Mouse (Mus musculus) liver, adult 2 months (tissue): ENCODE measurements around the gene Kif3b. TPM values are rescaled to one million over a fixed set of nuclear protein-coding genes. Genes with fewer than 3 reads are reported as not detected.

ENCODE experiments used
- DNase-seq: peaks from one replicate; pipeline ENCODE4 v3.0.0-alpha.2; 2011; ENCODE audit warnings: low read depth, low spot score; ENCODE audit errors: extremely low read depth
- H3K27ac ChIP-seq: fragments of 200-500 bp; replicated peaks from 2 replicates; pipeline ENCODE4 v1.5.1; 2012; ENCODE audit warnings: low read depth, mild to moderate bottlenecking, control low read depth, inconsistent platforms, low read length; ENCODE audit not compliant: insufficient read depth
- H3K27me3 ChIP-seq: fragments of 200-500 bp; 2 replicates; pipeline ENCODE4 v1.6.1; 2012; ENCODE audit warnings: mild to moderate bottlenecking, moderate library complexity, low read length, inconsistent platforms; ENCODE audit not compliant: control insufficient read depth, insufficient read depth
- H3K36me3 ChIP-seq: fragments of 200-500 bp; 2 replicates; pipeline ENCODE4 v1.6.1; 2012; ENCODE audit warnings: low read length, inconsistent platforms; ENCODE audit not compliant: control insufficient read depth, insufficient read depth
- H3K4me1 ChIP-seq: fragments of 200-500 bp; 2 replicates; pipeline ENCODE4 v1.6.1; 2011; ENCODE audit warnings: low read length; ENCODE audit not compliant: control insufficient read depth, insufficient read depth
- H3K4me3 ChIP-seq: fragments of 200-500 bp; 2 replicates; pipeline ENCODE4 v1.5.1; 2011; ENCODE audit warnings: low read depth, mild to moderate bottlenecking, control low read depth, low read length, moderate library complexity; ENCODE audit not compliant: insufficient read depth
- H3K79me2 ChIP-seq: fragments of 200-500 bp; 2 replicates; pipeline ENCODE4 v1.6.1; 2012; ENCODE audit warnings: inconsistent platforms, mild to moderate bottlenecking, low read length, moderate library complexity; ENCODE audit not compliant: control insufficient read depth, insufficient read depth
- H3K9ac ChIP-seq: fragments of 200-500 bp; 2 replicates; pipeline ENCODE4 v1.6.1; 2012; ENCODE audit warnings: low read depth, mild to moderate bottlenecking, control low read depth, inconsistent platforms, low read length
- CTCF ChIP-seq: fragments of 200-500 bp; IDR thresholded peaks from 2 replicates; pipeline ENCODE4 v1.5.1; 2011; ENCODE audit warnings: low read depth, low read length, control low read depth
- POLR2A ChIP-seq: fragments of 200-500 bp; IDR thresholded peaks from 2 replicates; pipeline ENCODE4 v1.6.1; 2011; ENCODE audit warnings: low read length, control low read depth; ENCODE audit not compliant: insufficient read depth; ENCODE audit errors: extremely low read depth
- WGBS: fragments of 180-500 bp; shearing (Covaris S2); methylation state at CpG from one replicate; pipeline ENCODE4 v1.1.7; 2018; 5-methylcytosine and 5-hydroxymethylcytosine counted together
- polyA plus RNA-seq: library from polyadenylated mRNA; depleted of rRNA; stranded (reverse); fragments of >200 nt; gene quantifications from 2 replicates; pipeline ENCODE4 v1.2.3, GENCODE M21; 2012
- total RNA-seq: library from RNA; depleted of rRNA; stranded (reverse); fragments of >200 nt; gene quantifications from 2 replicates; pipeline ENCODE4 v1.2.3, GENCODE M21; 2014

The Kif3b gene
- total and polyA plus RNA-seq, 2 experiments, result 2.8 to 5.4 TPM

DNA sequence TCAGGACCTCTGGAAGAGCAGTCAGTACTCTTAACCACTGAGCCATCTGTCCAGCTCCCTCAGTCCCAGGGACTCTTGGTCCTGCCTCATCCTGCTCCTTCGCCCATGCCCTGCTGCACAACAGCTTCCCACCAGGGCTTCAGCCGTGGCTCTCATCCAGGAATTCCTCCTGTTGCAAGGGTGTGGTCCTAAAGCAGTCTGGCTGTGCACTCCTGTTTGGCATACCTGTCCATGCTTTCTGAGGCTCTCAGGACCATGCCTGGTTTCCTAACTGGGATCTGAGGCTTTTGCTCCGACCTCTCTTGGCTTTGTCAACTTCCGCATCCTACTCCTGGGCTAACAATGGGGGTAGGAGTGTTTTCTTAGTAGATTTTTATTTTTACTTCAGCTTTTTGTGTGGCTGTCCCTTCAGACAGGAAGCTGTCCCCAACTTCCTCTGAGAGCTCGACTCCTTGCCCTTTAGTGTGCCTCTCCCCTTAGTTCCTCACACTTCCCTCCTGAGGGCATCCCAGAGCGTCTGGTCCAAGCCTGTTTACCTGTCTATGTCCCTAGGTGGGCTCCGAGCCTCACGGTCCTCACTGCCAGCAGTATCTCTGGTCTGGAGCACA lies 27.9 kb downstream of the Kif3b start:
- Histone ChIP-seq H3K4me1 (peaks cover 2% of the 10 kb centered on the region; the same call in 1 of the 2 replicates), H3K4me3 (no peak overlapping the region), H3K27ac (peak overlapping the region; percentile 67), H3K79me2 (no peaks in the 10 kb centered on the region), H3K27me3 (no peaks in the 10 kb centered on the region), H3K9ac (no peak overlapping the region), H3K36me3 (peaks cover 11% of the 10 kb centered on the region; the same call in 1 of the 2 replicates)
- TF ChIP-seq CTCF (no peak), POLR2A (no peak)
- peak; percentile 24 for DNase-seq
- WGBS, result 67% methylated on average over 8 of the region's 8 CpGs

DNA sequence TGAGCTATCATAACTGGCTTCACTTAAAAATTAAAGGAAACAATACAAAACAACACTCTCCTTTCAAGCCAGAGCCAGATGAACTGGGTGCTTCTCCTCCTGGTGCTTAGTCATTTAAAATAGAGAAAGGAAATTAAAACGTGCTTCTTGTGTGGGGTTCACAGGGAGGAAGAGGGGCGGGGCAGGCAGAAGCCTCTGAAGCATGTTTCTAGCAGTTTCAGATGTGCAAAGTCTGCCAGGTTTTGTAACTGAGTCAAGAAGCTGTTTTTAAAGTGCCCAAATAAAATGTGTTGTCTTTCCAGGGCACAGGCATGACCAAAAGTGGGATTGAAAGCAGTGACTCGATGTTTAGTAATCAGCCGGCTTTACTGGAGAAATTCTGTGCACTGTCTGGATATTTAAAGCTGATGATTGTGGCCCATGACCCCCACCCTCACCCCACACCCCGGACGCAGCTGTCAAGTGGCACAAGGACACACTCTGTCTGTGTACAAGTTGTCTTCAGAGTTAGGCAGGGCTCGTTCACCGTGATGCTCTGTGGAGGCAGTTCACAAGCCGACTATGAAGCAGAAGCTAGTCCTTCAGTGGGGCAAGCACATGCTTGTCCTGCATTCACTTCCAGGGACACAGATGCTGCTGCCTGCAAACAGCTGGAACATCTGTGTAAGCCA lies 34.6 kb downstream of the Kif3b start:
- no peaks in the 10 kb centered on the region for H3K79me2 ChIP-seq
- no peak overlapping the region for H3K9ac ChIP-seq
- 82% methylated on average over 9 of the region's 9 CpGs for WGBS
- H3K27me3 ChIP-seq, result no peaks in the 10 kb centered on the region
- H3K4me3 ChIP-seq, result no peak overlapping the region
- H3K36me3 ChIP-seq, result peaks cover 19% of the 10 kb centered on the region; the same call in 1 of the 2 replicates
- DNase-seq, result no peak
- H3K27ac ChIP-seq, result no peak overlapping the region
- no peaks in the 10 kb centered on the region for H3K4me1 ChIP-seq
- TF ChIP-seq CTCF (no peak), POLR2A (no peak)

DNA sequence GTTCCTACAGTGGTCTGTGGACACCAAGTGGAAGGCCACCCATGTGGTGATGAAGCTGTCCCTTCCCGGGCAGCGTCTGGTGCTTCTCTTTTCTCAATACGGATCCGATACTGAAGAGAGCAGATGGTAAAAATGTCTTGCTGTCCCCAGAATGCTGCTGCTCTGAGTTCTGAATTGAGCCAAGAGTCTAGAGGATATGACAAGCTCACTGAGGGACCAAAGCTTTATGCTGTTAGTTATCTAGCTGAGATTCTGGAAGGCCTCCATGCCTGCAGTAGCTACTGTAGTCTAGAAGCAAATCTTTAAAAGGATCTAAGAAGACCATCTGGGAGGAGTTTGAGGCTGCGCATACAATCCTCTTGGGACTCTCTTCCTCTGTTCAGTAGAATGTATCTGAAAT lies 41.1 kb downstream of the Kif3b start:
- Histone ChIP-seq H3K27ac (no peak overlapping the region), H3K27me3 (no peaks in the 10 kb centered on the region), H3K79me2 (no peaks in the 10 kb centered on the region), H3K4me3 (no peak overlapping the region), H3K9ac (no peak overlapping the region), H3K4me1 (no peaks in the 10 kb centered on the region), H3K36me3 (no peaks in the 10 kb centered on the region; the same call in 1 of the 2 replicates)
- 99% methylated on average over 5 of the region's 5 CpGs for WGBS
- no peak for DNase-seq
- no peak for TF ChIP-seq POLR2A
- TF ChIP-seq CTCF, result no peak

DNA sequence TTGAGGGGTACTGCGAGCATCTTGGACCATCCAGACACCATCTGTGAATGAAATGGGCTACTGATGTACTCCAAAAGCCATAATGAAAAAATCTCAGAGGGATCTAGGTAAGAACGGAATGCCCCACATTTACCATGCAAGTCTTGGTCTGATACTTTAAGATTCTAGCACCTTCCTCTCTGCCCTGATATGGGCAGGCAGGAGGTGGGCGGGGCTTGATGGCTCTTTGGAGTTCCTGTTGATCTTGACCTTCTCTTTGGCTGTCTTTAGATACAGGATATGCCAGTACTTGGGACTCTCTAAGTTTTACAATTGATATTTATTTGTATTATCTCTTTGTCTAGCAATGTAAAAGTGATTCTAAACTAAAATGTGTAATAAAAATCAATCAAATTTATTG lies 41.8 kb downstream of the Kif3b start:
- no peak overlapping the region for H3K4me3 ChIP-seq
- TF ChIP-seq CTCF (no peak), POLR2A (no peak)
- no peak overlapping the region for H3K27ac ChIP-seq
- no peaks in the 10 kb centered on the region; the same call in 1 of the 2 replicates for H3K36me3 ChIP-seq
- WGBS, result 89% methylated on average over 3 of the region's 3 CpGs
- H3K27me3 ChIP-seq, result no peaks in the 10 kb centered on the region
- H3K4me1 ChIP-seq, result no peaks in the 10 kb centered on the region
- no peaks in the 10 kb centered on the region for H3K79me2 ChIP-seq
- no peak overlapping the region for H3K9ac ChIP-seq
- no peak for DNase-seq

DNA sequence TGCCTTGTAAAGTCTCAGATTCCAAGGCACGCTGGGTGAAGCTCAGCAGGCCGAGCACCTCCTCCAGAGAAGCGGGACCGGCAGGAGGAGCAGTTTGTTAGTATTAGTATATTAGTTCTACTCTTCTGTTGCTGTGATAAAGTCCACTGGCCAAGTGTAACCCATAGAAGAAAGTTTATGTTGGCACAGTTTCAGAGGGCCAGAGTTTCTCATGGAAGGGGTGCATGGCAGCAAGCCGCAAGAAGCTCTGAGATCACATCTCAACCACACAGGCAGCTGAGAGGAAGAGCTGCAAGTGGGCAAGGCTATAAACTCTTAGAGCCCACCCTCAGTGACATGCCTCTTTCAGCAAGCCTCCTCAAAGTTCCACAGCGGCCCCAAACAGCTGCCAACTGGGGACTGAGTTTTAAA lies 42.6 kb downstream of the Kif3b start:
- peak; percentile 57 for DNase-seq
- 41% methylated on average over 6 of the region's 6 CpGs for WGBS
- H3K79me2 ChIP-seq, result no peaks in the 10 kb centered on the region
- H3K27me3 ChIP-seq, result no peaks in the 10 kb centered on the region
- no peaks in the 10 kb centered on the region for H3K4me1 ChIP-seq
- H3K4me3 ChIP-seq, result no peak overlapping the region
- no peak overlapping the region for H3K9ac ChIP-seq
- H3K27ac ChIP-seq, result no peak overlapping the region
- TF ChIP-seq CTCF (peak; percentile 43), POLR2A (no peak)
- no peaks in the 10 kb centered on the region; the same call in 1 of the 2 replicates for H3K36me3 ChIP-seq

DNA sequence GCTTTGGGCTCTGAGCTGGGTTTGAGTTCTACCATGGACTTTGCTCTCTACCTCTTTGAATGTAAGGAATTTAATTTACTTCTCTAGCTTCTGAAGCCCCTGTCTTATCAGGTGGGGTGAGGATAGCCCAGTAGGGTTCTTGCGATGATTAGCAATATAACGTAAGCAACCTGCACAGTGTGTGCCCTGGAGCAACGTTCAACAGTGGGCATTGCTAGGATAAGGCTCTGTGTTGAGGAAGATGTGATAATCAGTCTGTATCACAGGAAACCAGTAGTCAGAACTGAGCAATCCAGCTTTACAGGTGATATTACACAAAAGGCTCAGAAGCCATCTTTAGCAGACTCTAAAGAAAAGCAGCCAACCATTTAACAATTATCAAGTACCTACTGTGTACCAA lies 43.1 kb downstream of the Kif3b start:
- WGBS, result 79% methylated on average over 3 of the region's 3 CpGs
- Histone ChIP-seq H3K79me2 (no peaks in the 10 kb centered on the region), H3K27ac (no peak overlapping the region)

More for the DNA sequence above, 43.1 kb downstream of the Kif3b start:
- Histone ChIP-seq H3K9ac (no peak overlapping the region), H3K27me3 (no peaks in the 10 kb centered on the region), H3K4me1 (no peaks in the 10 kb centered on the region), H3K36me3 (no peaks in the 10 kb centered on the region; the same call in 1 of the 2 replicates), H3K4me3 (no peak overlapping the region)
- TF ChIP-seq CTCF (no peak), POLR2A (no peak)
- DNase-seq, result no peak
